Mouse (Mus musculus): ENCODE results near the gene Cep128.

DNA sequence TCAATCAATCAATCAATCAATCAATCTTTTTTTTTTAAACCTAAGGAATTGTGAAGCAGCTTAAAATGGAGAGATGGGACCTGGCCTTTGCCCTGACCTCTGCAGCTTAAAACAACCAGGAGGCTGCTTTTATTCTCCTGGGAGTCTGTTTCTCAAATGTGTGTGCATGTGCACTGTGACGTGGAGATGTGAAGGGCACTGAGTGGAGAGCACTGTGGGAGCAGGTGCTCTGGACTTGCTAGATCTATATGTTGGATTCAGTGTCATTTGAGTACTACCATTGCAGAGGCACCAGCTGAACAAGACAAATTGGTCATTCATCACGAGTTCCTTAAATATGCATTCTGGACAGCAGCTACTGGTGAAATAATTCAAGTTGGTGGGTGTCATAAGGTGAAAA, 42.9 kb upstream of the Cep128 start:
- no peak for TF ChIP-seq CTCF (IDR thresholded peaks at IDR 0.05; ENCODE audit: low read depth)
- TF ChIP-seq EP300 (optimal IDR thresholded peaks at IDR 0.05), result no peak
